ENCODE assay signal across 16 mouse cellular contexts in the genomic region with DNA sequence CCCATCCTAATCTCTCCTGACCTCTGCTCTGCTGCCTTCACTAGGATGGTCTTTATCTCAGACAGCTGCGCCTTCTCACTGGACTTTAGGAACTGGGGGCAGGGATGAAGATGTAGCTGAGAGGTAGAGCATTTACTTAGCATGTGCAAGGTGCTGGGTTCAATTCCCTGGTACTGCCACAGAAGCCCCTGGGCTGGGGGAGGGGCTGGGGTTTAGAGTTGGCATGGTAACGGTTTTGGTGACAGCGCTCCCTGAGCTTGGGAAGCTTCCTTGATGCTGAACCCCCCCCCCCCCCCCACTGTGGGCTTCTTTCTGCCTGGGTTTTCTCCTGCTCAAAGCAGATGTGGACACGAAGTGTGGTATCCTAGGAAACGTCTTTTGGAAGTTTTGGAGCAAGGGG.
DNase-seq lines count a peak whose midpoint lies in the region; ATAC-seq lines count a peak whose summit lies in the region.
"Had no signal": no experiment of that assay in that cellular context is flagged by ENCODE, and none has a peak within 500 bp of the region (broad histone marks: within the 10 kb centered on the region; RNA-seq: fewer than 3 reads in every experiment).

No protein-coding gene starts in this region.

- ATAC-seq in forebrain, embryonic 15.5 days (replicated peaks) = no peak
- no peak for ATAC-seq in hindbrain, embryonic 14.5 days (ENCODE audit: low FRiP score)
- ATAC-seq in neural tube, embryonic 12.5 days (ENCODE audit: low FRiP score, low read depth) = peak; percentile 25; the same call in 1 of the 2 replicates
- ATAC-seq in neural tube, embryonic 15.5 days (ENCODE audit: low FRiP score) = no peak
- ATAC-seq: activated CD4-positive, CD25-positive, alpha-beta regulatory T cell, adult 4 months had no signal

- 49% methylated on average over 5 of the region's 5 CpGs for WGBS in forebrain, embryonic 10.5 days
- WGBS in forebrain, embryonic 15.5 days = 31% methylated on average over 5 of the region's 5 CpGs
- 38% methylated on average over 5 of the region's 5 CpGs for WGBS in hindbrain, embryonic 10.5 days
- WGBS in hindbrain, embryonic 14.5 days = 33% methylated on average over 5 of the region's 5 CpGs
- 52% methylated on average over 5 of the region's 5 CpGs for WGBS in neural tube, embryonic 12.5 days
- 47% methylated on average over 5 of the region's 5 CpGs for WGBS in neural tube, embryonic 15.5 days

- H3K9me3 ChIP-seq in forebrain, embryonic 10.5 days = no peaks in the 10 kb centered on the region
- no peaks in the 10 kb centered on the region for H3K9me3 ChIP-seq in forebrain, embryonic 15.5 days
- H3K9me3 ChIP-seq in hindbrain, embryonic 10.5 days = no peaks in the 10 kb centered on the region
- no peaks in the 10 kb centered on the region for H3K9me3 ChIP-seq in hindbrain, embryonic 14.5 days (ENCODE audit: control insufficient read depth, low read length)
- H3K9me3 ChIP-seq in neural tube, embryonic 12.5 days = no peaks in the 10 kb centered on the region
- no peaks in the 10 kb centered on the region for H3K9me3 ChIP-seq in neural tube, embryonic 15.5 days (replicated peaks)
- H3K9me3 ChIP-seq: hindbrain, embryonic 13.5 days; liver, embryonic 13.5 days had no signal

- H3K27me3 ChIP-seq in forebrain, embryonic 10.5 days (ENCODE audit: poor library complexity, severe bottlenecking) = no peaks in the 10 kb centered on the region
- H3K27me3 ChIP-seq in forebrain, embryonic 15.5 days = no peaks in the 10 kb centered on the region
- no peaks in the 10 kb centered on the region for H3K27me3 ChIP-seq in hindbrain, embryonic 10.5 days (ENCODE audit: insufficient read depth, poor library complexity, severe bottlenecking)
- no peaks in the 10 kb centered on the region for H3K27me3 ChIP-seq in hindbrain, embryonic 14.5 days (ENCODE audit: control insufficient read depth, insufficient read depth, low read length)
- H3K27me3 ChIP-seq in neural tube, embryonic 12.5 days (replicated peaks) = no peaks in the 10 kb centered on the region
- H3K27me3 ChIP-seq in neural tube, embryonic 15.5 days (replicated peaks) = no peaks in the 10 kb centered on the region
- H3K27me3 ChIP-seq: hindbrain, embryonic 13.5 days; liver, embryonic 13.5 days had no signal

- no peak overlapping the region for H3K4me3 ChIP-seq in forebrain, embryonic 10.5 days
- no peak overlapping the region for H3K4me3 ChIP-seq in forebrain, embryonic 15.5 days
- no peak overlapping the region for H3K4me3 ChIP-seq in hindbrain, embryonic 10.5 days
- no peak overlapping the region for H3K4me3 ChIP-seq in hindbrain, embryonic 14.5 days (replicated peaks; ENCODE audit: low read length)
- no peak overlapping the region for H3K4me3 ChIP-seq in neural tube, embryonic 12.5 days
- H3K4me3 ChIP-seq in neural tube, embryonic 15.5 days (replicated peaks) = no peak overlapping the region
- H3K4me3 ChIP-seq: hindbrain, embryonic 13.5 days; liver, embryonic 13.5 days had no signal

- DNase-seq in forebrain, embryonic 10.5 days (ENCODE audit: extremely low spot score, low spot score) = peak; percentile 30
- DNase-seq in hindbrain, embryonic 10.5 days (ENCODE audit: low spot score) = peak; percentile 22
- no peak for DNase-seq in hindbrain, embryonic 14.5 days (ENCODE audit: low spot score)
- DNase-seq in thymus, postnatal 14 days = no peak
- DNase-seq in kidney, postnatal 25 days = no peak
- DNase-seq: gastrocnemius, postnatal 14 days; kidney, adult 8-10 months; kidney, postnatal 4 days; layer of hippocampus, postnatal 36 days; liver, embryonic 13.5 days; right cerebral cortex, postnatal 14 days had no signal

- no peak overlapping the region for H3K9ac ChIP-seq in forebrain, embryonic 15.5 days (replicated peaks)
- no peak overlapping the region for H3K9ac ChIP-seq in hindbrain, embryonic 14.5 days
- no peak overlapping the region for H3K9ac ChIP-seq in neural tube, embryonic 12.5 days
- no peak overlapping the region for H3K9ac ChIP-seq in neural tube, embryonic 15.5 days (replicated peaks)
- H3K9ac ChIP-seq: hindbrain, embryonic 13.5 days; liver, embryonic 13.5 days had no signal

- no peak overlapping the region for H3K4me2 ChIP-seq in forebrain, embryonic 15.5 days (replicated peaks)
- no peak overlapping the region for H3K4me2 ChIP-seq in hindbrain, embryonic 14.5 days (replicated peaks)
- H3K4me2 ChIP-seq in neural tube, embryonic 12.5 days (replicated peaks) = no peak overlapping the region
- no peak overlapping the region for H3K4me2 ChIP-seq in neural tube, embryonic 15.5 days
- H3K4me2 ChIP-seq: hindbrain, embryonic 13.5 days; liver, embryonic 13.5 days had no signal

- peaks cover 54% of the 10 kb centered on the region for H3K36me3 ChIP-seq in forebrain, embryonic 10.5 days (replicated peaks)
- H3K36me3 ChIP-seq in forebrain, embryonic 15.5 days = no peaks in the 10 kb centered on the region
- H3K36me3 ChIP-seq in hindbrain, embryonic 10.5 days = peaks cover 27% of the 10 kb centered on the region
- H3K36me3 ChIP-seq in hindbrain, embryonic 14.5 days (replicated peaks; ENCODE audit: control insufficient read depth, insufficient read depth) = no peaks in the 10 kb centered on the region
- no peaks in the 10 kb centered on the region; the same call in none of the 2 replicates for H3K36me3 ChIP-seq in neural tube, embryonic 12.5 days
- no peaks in the 10 kb centered on the region for H3K36me3 ChIP-seq in neural tube, embryonic 15.5 days

- H3K27ac ChIP-seq in forebrain, embryonic 10.5 days = no peak overlapping the region; the same call in 1 of the 2 replicates
- no peak overlapping the region for H3K27ac ChIP-seq in forebrain, embryonic 15.5 days (replicated peaks)
- no peak overlapping the region for H3K27ac ChIP-seq in hindbrain, embryonic 10.5 days
- H3K27ac ChIP-seq in hindbrain, embryonic 14.5 days = no peak overlapping the region
- H3K27ac ChIP-seq in neural tube, embryonic 12.5 days = no peak overlapping the region
- no peak overlapping the region for H3K27ac ChIP-seq in neural tube, embryonic 15.5 days (replicated peaks)
- H3K27ac ChIP-seq: hindbrain, embryonic 13.5 days; liver, embryonic 13.5 days had no signal

- H3K4me1 ChIP-seq in forebrain, embryonic 10.5 days = peaks cover 41% of the 10 kb centered on the region
- H3K4me1 ChIP-seq in forebrain, embryonic 15.5 days = peaks cover 27% of the 10 kb centered on the region
- peaks cover 34% of the 10 kb centered on the region for H3K4me1 ChIP-seq in hindbrain, embryonic 10.5 days (replicated peaks)
- 0 out of 2 replicates have a peak, but pooled peaks cover 4% of the 10 kb centered on the region for H3K4me1 ChIP-seq in hindbrain, embryonic 14.5 days (replicated peaks; ENCODE audit: control insufficient read depth, insufficient read depth, low read length)
- peaks cover 11% of the 10 kb centered on the region for H3K4me1 ChIP-seq in neural tube, embryonic 12.5 days
- H3K4me1 ChIP-seq in neural tube, embryonic 15.5 days = peaks cover 24% of the 10 kb centered on the region

Comparison
In these comparisons a context has a peak if more than half of its experiments do, and no peak if none do; other contexts are left out.
1. DNase-seq: peak in forebrain, embryonic 10.5 days (single experiment) and hindbrain, embryonic 10.5 days (single experiment); none in hindbrain, embryonic 14.5 days (single experiment), thymus, postnatal 14 days (single experiment) and kidney, postnatal 25 days (0 of 2).